Comparison of ENCODE assay signal across 12 mouse cellular contexts in genomic region chrX:102926707-102927106, GRCm38 (mm10). TPM values are rescaled to one million over a fixed set of nuclear protein-coding genes. Genes with fewer than 3 reads are reported as not detected.
DNase-seq lines count a peak whose midpoint lies in the region; ATAC-seq and TF ChIP-seq lines count a peak whose summit lies in the region.
"Not testable (repeated sequence)": the region's sequence is repeated elsewhere in the genome, so short reads cannot be mapped to it uniquely, and the experiment has no call there.
"Had no signal": no experiment of that assay in that cellular context is flagged by ENCODE, and none has a peak within 500 bp of the region (broad histone marks: within the 10 kb centered on the region; RNA-seq: fewer than 3 reads in every experiment).

No protein-coding gene starts in this region.

- not testable (repeated sequence) for TF ChIP-seq EP300 in heart, postnatal 0 days (IDR thresholded peaks at IDR 0.05; ENCODE audit: low read depth)

- not testable (repeated sequence) for H3K9me3 ChIP-seq in embryonic facial prominence, embryonic 11.5 days (replicated peaks; ENCODE audit: control insufficient read depth, low read length); heart, postnatal 0 days (replicated peaks; ENCODE audit: control insufficient read depth, low read length); midbrain, embryonic 11.5 days (ENCODE audit: control insufficient read depth, low read length)

- peak; percentile 2 for DNase-seq in CD4-positive, CD25-positive, alpha-beta regulatory T cell, adult 2 months (ENCODE audit: low read depth, low spot score)
- DNase-seq in cerebellum, adult 18-20 months = peak; percentile 38
- peak; percentile 52 for DNase-seq in embryonic facial prominence, embryonic 11.5 days (ENCODE audit: low spot score)
- DNase-seq in heart, postnatal 0 days (ENCODE audit: low spot score); midbrain, embryonic 11.5 days (ENCODE audit: low spot score, missing footprints): not testable (repeated sequence)
- DNase-seq in kidney, adult 9 months = peak; percentile 20
- DNase-seq in left cerebral cortex, postnatal 4 days = peak; percentile 32
- peak; percentile 42 for DNase-seq in right cerebral cortex, postnatal 25 days

- H3K4me1 ChIP-seq in embryonic facial prominence, embryonic 11.5 days (ENCODE audit: control insufficient read depth, insufficient read depth, low read length); heart, postnatal 0 days (ENCODE audit: control insufficient read depth, insufficient read depth); midbrain, embryonic 11.5 days (ENCODE audit: control insufficient read depth, insufficient read depth, low read length): not testable (repeated sequence)

- not testable (repeated sequence) for H3K4me3 ChIP-seq in embryonic facial prominence, embryonic 11.5 days (ENCODE audit: low read depth, low read length); heart, postnatal 0 days (ENCODE audit: low read depth, low read length); midbrain, embryonic 11.5 days (ENCODE audit: low read depth, low read length)

- peak; percentile 41; the same call in 1 of the 2 replicates for TF ChIP-seq CTCF in heart, postnatal 0 days (IDR thresholded peaks at IDR 0.05; ENCODE audit: low read depth)

- not testable (repeated sequence) for H3K27ac ChIP-seq in embryonic facial prominence, embryonic 11.5 days (replicated peaks; ENCODE audit: low read depth, low read length); heart, postnatal 0 days (ENCODE audit: low read depth); midbrain, embryonic 11.5 days (ENCODE audit: low read depth, low read length)

- not testable (repeated sequence) for H3K36me3 ChIP-seq in embryonic facial prominence, embryonic 11.5 days (replicated peaks; ENCODE audit: control insufficient read depth, insufficient read depth, low read depth, low read length); heart, postnatal 0 days (replicated peaks; ENCODE audit: control insufficient read depth, insufficient read depth, low read length); midbrain, embryonic 11.5 days (ENCODE audit: control insufficient read depth, insufficient read depth, low read length)

- not testable (repeated sequence) for ATAC-seq in embryonic facial prominence, embryonic 11.5 days (replicated peaks; ENCODE audit: insufficient number of reproducible peaks, low FRiP score, low TSS enrichment, low read depth); heart, postnatal 0 days (ENCODE audit: insufficient read depth, low read depth)
- peak; percentile 58; the same call in 1 of the 2 replicates for ATAC-seq in midbrain, embryonic 11.5 days (ENCODE audit: low FRiP score)

- not testable (repeated sequence) for H3K9ac ChIP-seq in embryonic facial prominence, embryonic 11.5 days (replicated peaks; ENCODE audit: low read length); heart, postnatal 0 days (replicated peaks; ENCODE audit: low read depth, low read length); midbrain, embryonic 11.5 days (ENCODE audit: low read length)

- H3K27me3 ChIP-seq in embryonic facial prominence, embryonic 11.5 days (ENCODE audit: control insufficient read depth, insufficient read depth, low read length); heart, postnatal 0 days (ENCODE audit: control insufficient read depth, insufficient read depth, low read length); midbrain, embryonic 11.5 days (ENCODE audit: control insufficient read depth, insufficient read depth, low read length): not testable (repeated sequence)

- 35% methylated on average over 4 of the region's 4 CpGs for WGBS in embryonic facial prominence, embryonic 11.5 days
- WGBS in heart, postnatal 0 days = 27% methylated on average over 4 of the region's 4 CpGs
- WGBS in midbrain, embryonic 11.5 days = 32% methylated on average over 4 of the region's 4 CpGs

- intact Hi-C loops in left cerebral cortex, postnatal 4 days (cut with DNase I) = not testable (repeated sequence)

- not testable (repeated sequence) for H3K4me2 ChIP-seq in embryonic facial prominence, embryonic 11.5 days (ENCODE audit: low read depth, low read length); heart, postnatal 0 days (ENCODE audit: low read depth, low read length); midbrain, embryonic 11.5 days

RNA-seq across cellular contexts. Expression of gene 1700018G05Rik, which starts 1.5 kb away (rescaled TPM):
- not detected in 2 replicates for polyA plus RNA-seq in embryonic facial prominence, embryonic 11.5 days (2014; fragmentation: Nextera tagmentation; extraction: Ambion mirVana)
- total RNA-seq in heart, postnatal 0 days (2014; rRNA removed; ENCODE audit: low replicate concordance) = not detected in 2 replicates
- not detected in 2 replicates for polyA plus RNA-seq in heart, postnatal 0 days (2015; fragmentation: Nextera tagmentation; extraction: Ambion mirVana)
- total RNA-seq in left cerebral cortex, postnatal 4 days (2021) = not detected
- polyA plus RNA-seq in midbrain, embryonic 11.5 days (2014; fragmentation: Nextera tagmentation; extraction: Ambion mirVana) = not detected in 2 replicates
- total RNA-seq: granulocyte monocyte progenitor cell, adult 5-6 weeks; layer of hippocampus, postnatal 14 days had no signal
- polyA plus RNA-seq: liver, embryonic 16.5 days; stomach, embryonic 16.5 days had no signal

RNA-seq across cellular contexts. Expression of gene 1700011M02Rik, which starts 18.0 kb away (rescaled TPM):
- polyA plus RNA-seq in embryonic facial prominence, embryonic 11.5 days (2014; fragmentation: Nextera tagmentation; extraction: Ambion mirVana) = not detected in 2 replicates
- not detected in 2 replicates for total RNA-seq in heart, postnatal 0 days (2014; rRNA removed; ENCODE audit: low replicate concordance)
- polyA plus RNA-seq in heart, postnatal 0 days (2015; fragmentation: Nextera tagmentation; extraction: Ambion mirVana) = not detected in 2 replicates
- not detected for total RNA-seq in left cerebral cortex, postnatal 4 days (2021)
- not detected in 2 replicates for polyA plus RNA-seq in midbrain, embryonic 11.5 days (2014; fragmentation: Nextera tagmentation; extraction: Ambion mirVana)
- total RNA-seq: granulocyte monocyte progenitor cell, adult 5-6 weeks; layer of hippocampus, postnatal 14 days had no signal
- polyA plus RNA-seq: liver, embryonic 16.5 days; stomach, embryonic 16.5 days had no signal

RNA-seq across cellular contexts. Expression of gene Dmrtc1a, which starts 18.2 kb away (rescaled TPM):
- 0.68 and 1.1 TPM in 2 replicates for polyA plus RNA-seq in embryonic facial prominence, embryonic 11.5 days (2014; fragmentation: Nextera tagmentation; extraction: Ambion mirVana)
- 1.4 TPM in 1 of 2 replicates, not detected in the other for total RNA-seq in heart, postnatal 0 days (2014; rRNA removed; ENCODE audit: low replicate concordance)
- 0.15 and 0.18 TPM in 2 replicates for polyA plus RNA-seq in heart, postnatal 0 days (2015; fragmentation: Nextera tagmentation; extraction: Ambion mirVana)
- total RNA-seq in left cerebral cortex, postnatal 4 days (2021) = 1 to 10 TPM; 1.2 to 1.3 TPM
- 0.38 and 0.55 TPM in 2 replicates for polyA plus RNA-seq in midbrain, embryonic 11.5 days (2014; fragmentation: Nextera tagmentation; extraction: Ambion mirVana)
- total RNA-seq: granulocyte monocyte progenitor cell, adult 5-6 weeks had no signal
- polyA plus RNA-seq: liver, embryonic 16.5 days had no signal

RNA-seq across cellular contexts. Expression of gene 1700031F05Rik, which starts 58.9 kb away (rescaled TPM):
- polyA plus RNA-seq in embryonic facial prominence, embryonic 11.5 days (2014; fragmentation: Nextera tagmentation; extraction: Ambion mirVana) = not detected in 2 replicates
- not detected in 2 replicates for total RNA-seq in heart, postnatal 0 days (2014; rRNA removed; ENCODE audit: low replicate concordance)
- not detected in 2 replicates for polyA plus RNA-seq in heart, postnatal 0 days (2015; fragmentation: Nextera tagmentation; extraction: Ambion mirVana)
- total RNA-seq in left cerebral cortex, postnatal 4 days (2021) = not detected
- polyA plus RNA-seq in midbrain, embryonic 11.5 days (2014; fragmentation: Nextera tagmentation; extraction: Ambion mirVana) = not detected in 2 replicates
- total RNA-seq: granulocyte monocyte progenitor cell, adult 5-6 weeks; layer of hippocampus, postnatal 14 days had no signal
- polyA plus RNA-seq: liver, embryonic 16.5 days; stomach, embryonic 16.5 days had no signal
